Mouse (Mus musculus): ENCODE measurements at regions not wholly inside any gene's neighbourhood (a gene's known extent, or its start where the extent isn't known, plus 50 kb on each side); places are given as distances from the start of the nearest gene placed in this dataset.

DNA sequence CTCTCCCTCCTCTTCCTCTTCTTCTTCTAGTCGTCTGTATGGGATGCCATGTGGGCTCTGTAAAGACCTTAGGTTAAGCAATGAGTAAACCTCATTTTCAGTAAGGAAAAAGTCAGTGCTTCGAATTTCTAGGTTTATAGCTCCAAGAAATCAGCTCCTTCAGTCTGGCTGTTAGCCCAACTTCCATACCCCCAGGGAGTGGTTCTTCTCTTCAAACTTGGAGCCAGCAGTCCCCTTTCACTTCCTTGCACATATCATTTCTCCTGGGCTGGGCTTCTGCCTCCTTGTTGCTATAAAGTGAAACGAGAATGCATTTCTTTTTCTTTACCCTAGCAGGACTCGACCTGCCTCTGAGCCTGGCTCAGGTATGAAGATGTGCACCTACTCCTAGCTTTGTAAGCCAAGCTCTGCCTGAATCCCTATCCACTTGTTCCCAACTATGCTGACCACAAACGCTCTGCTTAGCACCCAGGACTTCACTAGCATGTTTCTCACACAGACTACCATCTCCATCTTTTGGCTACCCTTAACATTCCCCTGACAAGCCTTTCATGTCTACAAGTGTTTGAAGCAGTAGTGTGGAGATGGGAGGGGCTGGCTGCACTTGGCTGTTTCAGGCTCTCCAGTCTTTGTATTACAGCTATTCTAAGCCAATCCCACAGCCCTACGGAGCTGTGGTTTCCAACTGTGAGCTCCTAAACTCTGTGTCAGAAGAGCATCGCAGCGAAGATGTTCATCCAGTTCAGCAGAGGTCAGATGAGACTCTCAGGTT lies 243.8 kb upstream of the Tprg start:
- Histone ChIP-seq H3K36me3 (ENCODE audit: control insufficient read depth, insufficient read depth, low read length) (no peaks in the 10 kb centered on the region), H3K4me2 (ENCODE audit: low read depth, low read length) (no peak overlapping the region), H3K27me3 (replicated peaks; ENCODE audit: control insufficient read depth, insufficient read depth, low read length) (no peaks in the 10 kb centered on the region), H3K4me1 (ENCODE audit: control insufficient read depth, insufficient read depth, low read length) (0 out of 2 replicates have a peak, but pooled peaks cover 5% of the 10 kb centered on the region), H3K27ac (ENCODE audit: low read length) (no peak overlapping the region), H3K9me3 (ENCODE audit: control insufficient read depth, low read length) (no peaks in the 10 kb centered on the region), H3K9ac (ENCODE audit: low read depth, low read length) (no peak overlapping the region), H3K4me3 (ENCODE audit: low read length) (no peak overlapping the region)
- no peak for ATAC-seq
- WGBS: 60% methylated on average over 8 of the region's 8 CpGs

DNA sequence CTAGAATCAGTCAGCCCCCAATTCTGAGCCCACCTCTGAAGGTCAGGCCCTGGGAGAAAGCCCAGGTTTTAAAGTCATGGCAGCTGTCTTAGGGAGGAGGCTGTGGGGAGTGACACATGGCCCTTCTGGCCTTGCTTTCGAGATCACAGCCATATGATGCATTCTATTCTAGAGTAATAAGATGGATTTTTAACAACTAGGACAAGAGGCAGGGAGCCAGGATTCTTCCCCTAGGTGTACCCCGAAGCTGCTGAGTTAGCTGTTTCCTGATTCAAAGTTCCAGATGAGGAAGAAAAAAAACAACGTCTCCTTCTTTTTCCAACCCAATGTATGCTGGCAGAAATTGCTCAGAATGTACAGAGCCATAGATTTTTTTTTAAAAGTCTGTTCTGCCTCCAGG lies 242.0 kb upstream of the Tprg start:
- H3K9me3 ChIP-seq (ENCODE audit: control insufficient read depth, low read length): no peaks in the 10 kb centered on the region
- H3K27me3 ChIP-seq (replicated peaks; ENCODE audit: control insufficient read depth, insufficient read depth, low read length): no peaks in the 10 kb centered on the region
- 0 out of 2 replicates have a peak, but pooled peaks cover 5% of the 10 kb centered on the region for H3K4me1 ChIP-seq (ENCODE audit: control insufficient read depth, insufficient read depth, low read length)
- H3K9ac ChIP-seq (ENCODE audit: low read depth, low read length): no peak overlapping the region
- 72% methylated on average over 3 of the region's 3 CpGs for WGBS
- no peak for ATAC-seq
- no peak overlapping the region for H3K4me3 ChIP-seq (ENCODE audit: low read length)
- H3K4me2 ChIP-seq (ENCODE audit: low read depth, low read length): no peak overlapping the region
- H3K27ac ChIP-seq (ENCODE audit: low read length): no peak overlapping the region
- H3K36me3 ChIP-seq (ENCODE audit: control insufficient read depth, insufficient read depth, low read length): no peaks in the 10 kb centered on the region

DNA sequence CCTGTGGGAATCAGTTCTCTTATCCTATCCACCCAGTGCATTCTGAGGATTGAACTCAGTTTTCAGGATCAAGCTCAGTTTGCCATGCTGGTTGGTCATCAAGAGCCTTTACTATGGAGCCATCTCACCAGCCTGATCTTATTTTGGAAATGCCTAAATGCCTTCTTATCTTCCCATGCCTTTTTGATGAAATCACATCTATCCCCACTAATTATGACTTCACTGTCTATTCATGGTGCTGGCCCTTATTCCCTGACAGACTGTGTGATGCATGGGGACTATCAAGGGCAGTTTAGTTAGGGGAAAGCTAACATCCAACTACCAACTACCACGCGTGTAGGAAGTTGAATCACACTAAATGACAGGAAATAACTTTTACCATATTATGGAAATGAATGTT lies 238.9 kb upstream of the Tprg start:
- Histone ChIP-seq H3K36me3 (ENCODE audit: control insufficient read depth, insufficient read depth, low read length) (no peaks in the 10 kb centered on the region), H3K4me2 (ENCODE audit: low read depth, low read length) (no peak overlapping the region), H3K4me1 (ENCODE audit: control insufficient read depth, insufficient read depth, low read length) (no peaks in the 10 kb centered on the region), H3K9me3 (ENCODE audit: control insufficient read depth, low read length) (no peaks in the 10 kb centered on the region), H3K9ac (ENCODE audit: low read depth, low read length) (no peak overlapping the region), H3K27me3 (replicated peaks; ENCODE audit: control insufficient read depth, insufficient read depth, low read length) (no peaks in the 10 kb centered on the region), H3K27ac (ENCODE audit: low read length) (no peak overlapping the region), H3K4me3 (ENCODE audit: low read length) (no peak overlapping the region)
- no peak for ATAC-seq
- 85% methylated on average over 2 of the region's 2 CpGs for WGBS

DNA sequence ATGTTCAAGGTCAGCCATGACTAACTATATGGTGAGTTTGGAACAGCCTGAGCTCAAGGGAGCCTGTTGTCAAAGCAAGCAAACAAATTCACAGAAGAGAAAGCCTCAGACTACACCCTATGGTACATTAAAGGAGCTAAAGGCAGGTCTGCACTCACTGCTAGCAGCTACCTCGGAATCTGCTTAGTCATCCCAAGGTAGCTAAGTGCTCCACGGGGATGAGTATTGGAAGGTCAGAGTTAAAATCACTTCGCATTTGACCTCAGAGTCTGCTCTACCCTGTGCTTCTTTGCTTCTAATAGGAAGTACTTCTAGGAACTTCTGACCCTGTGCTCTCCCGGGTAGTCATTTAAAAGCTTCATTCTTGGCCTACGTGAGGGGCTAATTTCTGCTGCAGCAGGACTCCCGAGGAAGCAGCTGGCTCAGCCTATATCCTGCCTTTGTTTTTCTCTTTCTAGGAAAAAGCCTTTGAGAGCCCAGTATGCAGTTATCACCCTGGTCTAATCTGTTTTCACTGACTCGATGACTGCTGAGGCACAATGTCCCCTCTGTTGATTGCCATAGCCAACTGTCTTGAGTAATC lies 236.6 kb upstream of the Tprg start:
- Histone ChIP-seq H3K9me3 (ENCODE audit: control insufficient read depth, low read length) (no peaks in the 10 kb centered on the region), H3K27ac (ENCODE audit: low read length) (no peak overlapping the region), H3K4me2 (ENCODE audit: low read depth, low read length) (no peak overlapping the region), H3K9ac (ENCODE audit: low read depth, low read length) (no peak overlapping the region), H3K27me3 (replicated peaks; ENCODE audit: control insufficient read depth, insufficient read depth, low read length) (no peaks in the 10 kb centered on the region), H3K36me3 (ENCODE audit: control insufficient read depth, insufficient read depth, low read length) (no peaks in the 10 kb centered on the region), H3K4me1 (ENCODE audit: control insufficient read depth, insufficient read depth, low read length) (no peaks in the 10 kb centered on the region), H3K4me3 (ENCODE audit: low read length) (no peak overlapping the region)
- 48% methylated on average over 7 of the region's 7 CpGs for WGBS
- ATAC-seq: no peak

DNA sequence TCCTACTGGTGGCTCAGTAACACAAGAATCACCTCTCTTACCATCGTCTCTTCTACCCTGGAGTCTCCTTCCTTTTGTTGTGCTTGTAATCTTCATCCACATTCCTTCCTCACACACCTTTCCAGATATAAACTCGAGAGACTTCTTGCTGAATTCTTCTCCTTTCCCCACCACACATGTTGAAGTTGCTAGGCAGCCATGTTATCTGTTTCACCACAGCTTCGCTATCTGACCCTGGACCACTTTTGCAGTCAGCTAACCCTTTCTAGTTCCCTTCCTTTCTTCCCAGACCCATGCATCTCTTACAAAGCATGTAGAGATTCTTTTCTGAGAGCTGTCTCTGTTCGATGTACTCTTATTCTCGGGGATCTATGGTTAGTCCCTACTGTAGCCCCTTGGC lies 235.6 kb upstream of the Tprg start:
- H3K27me3 ChIP-seq (replicated peaks; ENCODE audit: control insufficient read depth, insufficient read depth, low read length): no peaks in the 10 kb centered on the region
- no peak for ATAC-seq
- no peak overlapping the region for H3K4me2 ChIP-seq (ENCODE audit: low read depth, low read length)
- H3K4me1 ChIP-seq (ENCODE audit: control insufficient read depth, insufficient read depth, low read length): no peaks in the 10 kb centered on the region
- no peaks in the 10 kb centered on the region for H3K36me3 ChIP-seq (ENCODE audit: control insufficient read depth, insufficient read depth, low read length)
- no peak overlapping the region for H3K4me3 ChIP-seq (ENCODE audit: low read length)
- H3K27ac ChIP-seq (ENCODE audit: low read length): no peak overlapping the region
- H3K9ac ChIP-seq (ENCODE audit: low read depth, low read length): no peak overlapping the region
- no peaks in the 10 kb centered on the region for H3K9me3 ChIP-seq (ENCODE audit: control insufficient read depth, low read length)
- WGBS: 82% methylated on average over 5 of the region's 5 CpGs

DNA sequence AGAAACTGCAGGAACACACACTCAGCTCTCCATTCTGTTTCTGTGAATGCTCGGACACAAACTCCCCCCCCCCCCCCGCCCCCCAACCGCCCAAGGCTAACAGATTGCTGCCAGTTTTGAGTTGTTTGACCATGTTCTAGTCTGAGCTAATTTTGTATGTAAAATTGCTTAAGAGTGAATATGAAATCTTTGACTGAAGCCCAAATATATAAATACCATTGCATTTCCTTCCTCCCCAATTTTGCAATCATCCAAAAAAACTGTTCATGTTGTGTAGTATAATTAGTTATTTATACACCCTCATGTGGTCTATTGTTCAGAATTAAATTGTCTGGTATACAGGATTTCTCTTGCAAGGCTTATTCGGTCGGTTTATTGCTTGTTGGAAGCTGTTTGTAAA lies 234.2 kb upstream of the Tprg start:
- Histone ChIP-seq H3K9ac (ENCODE audit: low read depth, low read length) (no peak overlapping the region), H3K27ac (ENCODE audit: low read length) (no peak overlapping the region), H3K36me3 (ENCODE audit: control insufficient read depth, insufficient read depth, low read length) (no peaks in the 10 kb centered on the region), H3K4me2 (ENCODE audit: low read depth, low read length) (no peak overlapping the region), H3K9me3 (ENCODE audit: control insufficient read depth, low read length) (no peaks in the 10 kb centered on the region), H3K27me3 (replicated peaks; ENCODE audit: control insufficient read depth, insufficient read depth, low read length) (no peaks in the 10 kb centered on the region), H3K4me1 (ENCODE audit: control insufficient read depth, insufficient read depth, low read length) (no peaks in the 10 kb centered on the region), H3K4me3 (ENCODE audit: low read length) (no peak overlapping the region)
- ATAC-seq: no peak
- 71% methylated on average over 5 of the region's 5 CpGs for WGBS

DNA sequence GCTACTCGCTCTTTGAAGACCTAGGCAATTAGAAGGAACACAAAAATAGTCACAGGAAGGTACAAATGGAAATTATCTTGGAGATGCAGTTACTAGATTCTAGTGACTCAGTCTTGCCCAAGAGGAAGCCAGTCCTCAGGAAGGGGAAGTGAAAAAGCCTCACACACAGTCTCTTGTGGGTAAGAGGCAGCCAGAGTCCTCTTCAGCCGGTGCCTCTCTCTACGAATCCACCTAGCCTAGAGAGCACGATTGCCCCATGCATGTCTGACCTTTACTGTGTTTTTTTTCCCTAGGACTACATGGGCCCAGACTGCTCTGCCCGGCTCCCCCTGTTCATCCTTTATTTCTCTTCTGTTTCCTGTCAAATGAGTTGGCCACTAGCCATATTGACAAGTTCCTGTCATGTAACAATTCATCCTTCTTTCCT lies 233.7 kb upstream of the Tprg start:
- no peak overlapping the region for H3K4me2 ChIP-seq (ENCODE audit: low read depth, low read length)
- peaks cover under 1% of the 10 kb centered on the region; the same call in 1 of the 2 replicates for H3K4me1 ChIP-seq (ENCODE audit: control insufficient read depth, insufficient read depth, low read length)
- no peaks in the 10 kb centered on the region for H3K9me3 ChIP-seq (ENCODE audit: control insufficient read depth, low read length)
- ATAC-seq: no peak
- no peak overlapping the region for H3K27ac ChIP-seq (ENCODE audit: low read length)
- no peak overlapping the region for H3K9ac ChIP-seq (ENCODE audit: low read depth, low read length)
- H3K4me3 ChIP-seq (ENCODE audit: low read length): no peak overlapping the region
- H3K36me3 ChIP-seq (ENCODE audit: control insufficient read depth, insufficient read depth, low read length): no peaks in the 10 kb centered on the region
- WGBS: 60% methylated on average over 5 of the region's 5 CpGs
- no peaks in the 10 kb centered on the region for H3K27me3 ChIP-seq (replicated peaks; ENCODE audit: control insufficient read depth, insufficient read depth, low read length)

DNA sequence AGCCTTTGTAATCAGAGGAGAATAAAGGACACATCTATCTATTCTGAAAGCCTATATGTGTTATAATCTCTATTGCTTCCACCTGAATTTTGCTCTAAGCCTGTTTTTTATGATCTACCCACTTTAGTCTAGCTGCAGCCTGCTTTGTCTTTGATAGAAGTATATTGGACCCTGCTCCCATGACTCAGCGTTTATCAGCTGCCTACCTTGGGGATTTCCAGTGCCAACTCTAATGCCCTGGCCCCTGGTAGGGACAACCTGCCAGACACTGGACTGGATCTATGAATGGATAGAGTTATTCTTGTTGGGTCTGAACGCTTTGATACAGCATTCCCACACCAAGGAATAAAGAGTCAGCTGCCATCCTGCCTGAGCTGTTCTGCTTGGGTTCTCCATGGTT lies 232.3 kb upstream of the Tprg start:
- 95% methylated on average over 2 of the region's 2 CpGs for WGBS

DNA sequence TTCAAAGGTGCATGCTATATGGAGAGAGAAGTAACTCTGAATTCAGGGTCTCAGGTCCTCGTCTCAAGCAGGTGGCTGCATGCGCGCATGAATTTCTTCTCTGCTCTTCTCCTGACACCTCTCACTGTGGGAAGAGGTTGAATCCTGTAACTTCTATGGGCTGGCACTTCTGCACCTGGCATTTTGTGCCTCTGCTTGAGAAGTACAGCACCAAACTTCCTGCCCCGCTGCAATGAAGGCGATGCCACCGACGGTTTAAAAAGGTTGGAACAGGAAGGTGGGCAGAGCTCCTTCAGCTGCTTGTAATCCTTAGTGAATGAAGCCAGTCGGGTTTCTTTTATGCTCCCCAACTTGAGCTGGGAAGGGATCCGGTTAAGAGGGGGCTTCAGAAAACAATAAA lies 231.2 kb upstream of the Tprg start:
- Histone ChIP-seq H3K4me2 (ENCODE audit: low read depth, low read length) (no peak overlapping the region), H3K4me1 (ENCODE audit: control insufficient read depth, insufficient read depth, low read length) (peaks cover 16% of the 10 kb centered on the region), H3K9ac (ENCODE audit: low read depth, low read length) (no peak overlapping the region), H3K27me3 (replicated peaks; ENCODE audit: control insufficient read depth, insufficient read depth, low read length) (no peaks in the 10 kb centered on the region), H3K36me3 (ENCODE audit: control insufficient read depth, insufficient read depth, low read length) (no peaks in the 10 kb centered on the region), H3K9me3 (ENCODE audit: control insufficient read depth, low read length) (no peaks in the 10 kb centered on the region), H3K27ac (ENCODE audit: low read length) (no peak overlapping the region), H3K4me3 (ENCODE audit: low read length) (no peak overlapping the region)
- no peak for ATAC-seq
- WGBS: 86% methylated on average over 9 of the region's 9 CpGs

More for the DNA sequence above, 232.3 kb upstream of the Tprg start:
- peaks cover 8% of the 10 kb centered on the region for H3K4me1 ChIP-seq (ENCODE audit: control insufficient read depth, insufficient read depth, low read length)
- ATAC-seq: no peak
- H3K27ac ChIP-seq (ENCODE audit: low read length): no peak overlapping the region
- no peaks in the 10 kb centered on the region for H3K27me3 ChIP-seq (replicated peaks; ENCODE audit: control insufficient read depth, insufficient read depth, low read length)
- H3K4me3 ChIP-seq (ENCODE audit: low read length): no peak overlapping the region
- no peak overlapping the region for H3K4me2 ChIP-seq (ENCODE audit: low read depth, low read length)
- no peaks in the 10 kb centered on the region for H3K36me3 ChIP-seq (ENCODE audit: control insufficient read depth, insufficient read depth, low read length)
- no peaks in the 10 kb centered on the region for H3K9me3 ChIP-seq (ENCODE audit: control insufficient read depth, low read length)
- no peak overlapping the region for H3K9ac ChIP-seq (ENCODE audit: low read depth, low read length)

Data from intestine, embryonic 16.5 days (tissue).